Mouse (Mus musculus): ENCODE data around the gene Mrpl52. TPM values are rescaled to one million over a fixed set of nuclear protein-coding genes. Genes with fewer than 3 reads are reported as not detected.

Gene Mrpl52
- total and polyA plus RNA-seq, 2 experiments from 2014 or later = 151 to 277 TPM

- H3K9me3 ChIP-seq (ENCODE audit: low read length) = no peaks in the 10 kb centered on the region
- H3K9ac ChIP-seq = no peak overlapping the region
- DNase-seq = no peak
- H3K4me1 ChIP-seq (ENCODE audit: insufficient read depth) = no peaks in the 10 kb centered on the region
- H3K4me2 ChIP-seq (ENCODE audit: low read depth) = no peak overlapping the region
- no peaks in the 10 kb centered on the region for H3K27me3 ChIP-seq (ENCODE audit: insufficient read depth, low read length)
- H3K4me3 ChIP-seq (ENCODE audit: low read depth, low read length) = no peak overlapping the region
- TF ChIP-seq CTCF (IDR thresholded peaks at IDR 0.05; ENCODE audit: low read depth) = no peak
- no peak for ATAC-seq
- H3K36me3 ChIP-seq (ENCODE audit: insufficient read depth) = no peaks in the 10 kb centered on the region
- 95% methylated on average over 8 of the region's 8 CpGs for WGBS
- no peak overlapping the region for H3K27ac ChIP-seq (ENCODE audit: low read depth, low read length)
Measured at GRCm38 (mm10) chr14:54384396-54384795, 42.3 kb upstream of the Mrpl52 start.

- Histone ChIP-seq H3K27ac (ENCODE audit: low read depth, low read length) (no peak overlapping the region), H3K4me3 (ENCODE audit: low read depth, low read length) (no peak overlapping the region), H3K9me3 (ENCODE audit: low read length) (no peaks in the 10 kb centered on the region), H3K36me3 (ENCODE audit: insufficient read depth) (no peaks in the 10 kb centered on the region), H3K9ac (no peak overlapping the region), H3K4me2 (ENCODE audit: low read depth) (no peak overlapping the region), H3K4me1 (ENCODE audit: insufficient read depth) (no peaks in the 10 kb centered on the region), H3K27me3 (ENCODE audit: insufficient read depth, low read length) (no peaks in the 10 kb centered on the region)
- 78% methylated on average over 7 of the region's 7 CpGs for WGBS
- no peak for TF ChIP-seq CTCF (IDR thresholded peaks at IDR 0.05; ENCODE audit: low read depth)
- no peak for ATAC-seq
- no peak for DNase-seq
Measured at GRCm38 (mm10) chr14:54385968-54386618, 40.6 kb upstream of the Mrpl52 start.

GRCm38 (mm10) chr14:54387546-54387945 lies 39.2 kb upstream of the Mrpl52 start:
- ATAC-seq (no peak), DNase-seq (no peak)
- H3K9me3 ChIP-seq (ENCODE audit: low read length) = no peaks in the 10 kb centered on the region
- H3K4me2 ChIP-seq (ENCODE audit: low read depth) = no peak overlapping the region
- no peaks in the 10 kb centered on the region for H3K4me1 ChIP-seq (ENCODE audit: insufficient read depth)
- H3K27ac ChIP-seq (ENCODE audit: low read depth, low read length) = no peak overlapping the region
- WGBS = 83% methylated on average over 6 of the region's 6 CpGs
- no peaks in the 10 kb centered on the region for H3K36me3 ChIP-seq (ENCODE audit: insufficient read depth)
- H3K27me3 ChIP-seq (ENCODE audit: insufficient read depth, low read length) = no peaks in the 10 kb centered on the region
- TF ChIP-seq CTCF (IDR thresholded peaks at IDR 0.05; ENCODE audit: low read depth) = no peak
- no peak overlapping the region for H3K4me3 ChIP-seq (ENCODE audit: low read depth, low read length)
- H3K9ac ChIP-seq = no peak overlapping the region

- H3K4me3 ChIP-seq (ENCODE audit: low read depth, low read length) = no peak overlapping the region
- H3K9me3 ChIP-seq (ENCODE audit: low read length) = no peaks in the 10 kb centered on the region
- H3K4me1 ChIP-seq (ENCODE audit: insufficient read depth) = no peaks in the 10 kb centered on the region
- DNase-seq = no peak
- no peak for TF ChIP-seq CTCF (IDR thresholded peaks at IDR 0.05; ENCODE audit: low read depth)
- no peaks in the 10 kb centered on the region for H3K27me3 ChIP-seq (ENCODE audit: insufficient read depth, low read length)
- H3K9ac ChIP-seq = no peak overlapping the region
- no peak overlapping the region for H3K27ac ChIP-seq (ENCODE audit: low read depth, low read length)
- WGBS = 65% methylated on average over 6 of the region's 6 CpGs
- no peaks in the 10 kb centered on the region for H3K36me3 ChIP-seq (ENCODE audit: insufficient read depth)
- no peak for ATAC-seq
- no peak overlapping the region for H3K4me2 ChIP-seq (ENCODE audit: low read depth)
Measured at GRCm38 (mm10) chr14:54390843-54391242, 35.9 kb upstream of the Mrpl52 start.

- ATAC-seq = no peak
- Histone ChIP-seq H3K36me3 (ENCODE audit: insufficient read depth) (no peaks in the 10 kb centered on the region), H3K27me3 (ENCODE audit: insufficient read depth, low read length) (no peaks in the 10 kb centered on the region), H3K4me1 (ENCODE audit: insufficient read depth) (no peaks in the 10 kb centered on the region), H3K27ac (ENCODE audit: low read depth, low read length) (no peak overlapping the region), H3K4me3 (ENCODE audit: low read depth, low read length) (no peak overlapping the region), H3K9ac (no peak overlapping the region), H3K9me3 (ENCODE audit: low read length) (no peaks in the 10 kb centered on the region), H3K4me2 (ENCODE audit: low read depth) (no peak overlapping the region)
- TF ChIP-seq CTCF (IDR thresholded peaks at IDR 0.05; ENCODE audit: low read depth) = no peak
- no peak for DNase-seq
- WGBS = 80% methylated on average over 3 of the region's 3 CpGs
Measured at GRCm38 (mm10) chr14:54393794-54394193, 32.9 kb upstream of the Mrpl52 start.

- no peak for DNase-seq
- no peak for TF ChIP-seq CTCF (IDR thresholded peaks at IDR 0.05; ENCODE audit: low read depth)
- H3K4me1 ChIP-seq (ENCODE audit: insufficient read depth) = no peaks in the 10 kb centered on the region
- H3K4me3 ChIP-seq (ENCODE audit: low read depth, low read length) = no peak overlapping the region
- no peak overlapping the region for H3K4me2 ChIP-seq (ENCODE audit: low read depth)
- ATAC-seq = no peak
- H3K36me3 ChIP-seq (ENCODE audit: insufficient read depth) = no peaks in the 10 kb centered on the region
- no peak overlapping the region for H3K9ac ChIP-seq
- no peak overlapping the region for H3K27ac ChIP-seq (ENCODE audit: low read depth, low read length)
- no peaks in the 10 kb centered on the region for H3K27me3 ChIP-seq (ENCODE audit: insufficient read depth, low read length)
- H3K9me3 ChIP-seq (ENCODE audit: low read length) = no peaks in the 10 kb centered on the region
Measured at GRCm38 (mm10) chr14:54394309-54394708, 32.4 kb upstream of the Mrpl52 start.

GRCm38 (mm10) chr14:54396685-54397084 lies 30.0 kb upstream of the Mrpl52 start:
- no peaks in the 10 kb centered on the region for H3K27me3 ChIP-seq (ENCODE audit: insufficient read depth, low read length)
- ATAC-seq (no peak), DNase-seq (no peak)
- TF ChIP-seq CTCF (IDR thresholded peaks at IDR 0.05; ENCODE audit: low read depth) = no peak
- H3K4me1 ChIP-seq (ENCODE audit: insufficient read depth) = no peaks in the 10 kb centered on the region
- H3K27ac ChIP-seq (ENCODE audit: low read depth, low read length) = no peak overlapping the region
- WGBS = 81% methylated on average over 7 of the region's 7 CpGs
- no peak overlapping the region for H3K4me2 ChIP-seq (ENCODE audit: low read depth)
- H3K9me3 ChIP-seq (ENCODE audit: low read length) = no peaks in the 10 kb centered on the region
- H3K4me3 ChIP-seq (ENCODE audit: low read depth, low read length) = no peak overlapping the region
- H3K36me3 ChIP-seq (ENCODE audit: insufficient read depth) = no peaks in the 10 kb centered on the region
- no peak overlapping the region for H3K9ac ChIP-seq

Data from forebrain, postnatal 0 days (tissue).